Mouse (Mus musculus) hindbrain, postnatal 0 days (tissue): ENCODE measurements around the gene Ccdc102a. TPM values are rescaled to one million over a fixed set of nuclear protein-coding genes. Genes with fewer than 3 reads are reported as not detected.

Experiments
- ATAC-seq: fragments of 200-750 bp; cut with Nextera tagmentation; 2 replicates; pipeline ENCODE4 v1.8.0; 2017; ENCODE audit warnings: mild to moderate bottlenecking, moderate TSS enrichment, moderate library complexity
- DNase-seq: peaks from one replicate; pipeline ENCODE4 v3.0.0-alpha.2; 2015; ENCODE audit warnings: low spot score
- H3K27ac ChIP-seq: fragments of 300-500 bp; sonication (generic); 2 replicates; pipeline ENCODE4 v1.5.1; 2014; ENCODE audit warnings: mild to moderate bottlenecking
- H3K27me3 ChIP-seq: fragments of 300-500 bp; sonication (generic); 2 replicates; pipeline ENCODE4 v1.6.1; 2014; ENCODE audit warnings: low read length, mixed read lengths; ENCODE audit not compliant: insufficient read depth
- H3K36me3 ChIP-seq: fragments of 300-500 bp; sonication (generic); 2 replicates; pipeline ENCODE4 v1.6.1; 2014; ENCODE audit warnings: low read length, mixed read lengths; ENCODE audit not compliant: insufficient read depth
- H3K4me1 ChIP-seq: fragments of 300-500 bp; sonication (generic); 2 replicates; pipeline ENCODE4 v1.6.1; 2014; ENCODE audit warnings: antibody characterized with exemption, low read length, mixed read lengths; ENCODE audit not compliant: insufficient read depth
- H3K4me2 ChIP-seq: fragments of 300-500 bp; sonication (generic); 2 replicates; pipeline ENCODE4 v1.6.1; 2014; ENCODE audit warnings: low read depth, mild to moderate bottlenecking, low read length, moderate library complexity, mixed read lengths
- H3K4me3 ChIP-seq: fragments of 300-500 bp; sonication (generic); 2 replicates; pipeline ENCODE4 v1.5.1; 2014; ENCODE audit warnings: low read length
- H3K9ac ChIP-seq: fragments of 300-500 bp; sonication (generic); replicated peaks from 2 replicates; pipeline ENCODE4 v1.6.1; 2014; ENCODE audit warnings: mild to moderate bottlenecking, low read length, moderate library complexity, mixed read lengths
- H3K9me3 ChIP-seq: fragments of 300-500 bp; sonication (generic); 2 replicates; pipeline ENCODE4 v1.6.1; 2016; ENCODE audit warnings: low read length, mixed read lengths
- CTCF ChIP-seq: IDR thresholded peaks from 2 replicates; pipeline ENCODE4 v1.5.1; 2016; ENCODE audit warnings: antibody characterized with exemption, control low read depth, low read depth
- WGBS: fragments of 180-500 bp; shearing (Covaris S2); extraction: QIAGEN DNeasy Blood & Tissue Kit; methylation state at CpG from one replicate; pipeline ENCODE4 v1.1.7; 2014; 5-methylcytosine and 5-hydroxymethylcytosine counted together
- polyA plus RNA-seq: library from polyadenylated mRNA; unstranded; fragments of >200 nt; fragmentation: Nextera tagmentation; extraction: Ambion mirVana; gene quantifications from 2 replicates; pipeline ENCODE4 v1.2.1, GENCODE M21; 2015
- total RNA-seq: library from RNA; depleted of rRNA; stranded (reverse); fragments of >200 nt; gene quantifications from 2 replicates; pipeline ENCODE4 v1.2.3, GENCODE M21; 2014

Gene Ccdc102a
- total and polyA plus RNA-seq, 2 experiments from 2014 or later: 5.5 to 7.8 TPM

- no peaks in the 10 kb centered on the region for H3K27me3 ChIP-seq
- no peak for TF ChIP-seq CTCF
- no peak within 1 kb of the TSS for H3K4me2 ChIP-seq
- DNase-seq (no peak), ATAC-seq (no peak)
- no peak within 1 kb of the TSS for H3K27ac ChIP-seq
- 46% methylated on average over 5 of the region's 8 CpGs for WGBS
- H3K9me3 ChIP-seq: no peaks in the 10 kb centered on the region
- H3K36me3 ChIP-seq: no peaks in the 10 kb centered on the region
- H3K9ac ChIP-seq: no peak within 1 kb of the TSS
- H3K4me1 ChIP-seq: no peaks in the 10 kb centered on the region
- H3K4me3 ChIP-seq: no peak within 1 kb of the TSS
Observed at GRCm38 (mm10) chr8:94923405-94923804, 5.5 kb upstream of the Ccdc102a start, which contains the start of gene Adgrg5. Adgrg5 (plus strand) TSS chr8:94923694.

- Histone ChIP-seq H3K4me2 (no peak overlapping the region), H3K27me3 (no peaks in the 10 kb centered on the region), H3K4me3 (no peak overlapping the region), H3K4me1 (peaks cover 6% of the 10 kb centered on the region), H3K9ac (no peak overlapping the region), H3K27ac (no peak overlapping the region), H3K36me3 (no peaks in the 10 kb centered on the region), H3K9me3 (no peaks in the 10 kb centered on the region)
- TF ChIP-seq CTCF: no peak
- ATAC-seq (no peak), DNase-seq (no peak)
- WGBS: 20% methylated on average over 8 of the region's 8 CpGs
Observed at GRCm38 (mm10) chr8:94922602-94923001, 4.7 kb upstream of the Ccdc102a start.

- Histone ChIP-seq H3K4me1 (peaks cover 7% of the 10 kb centered on the region), H3K27ac (no peak overlapping the region), H3K4me3 (no peak overlapping the region), H3K4me2 (no peak overlapping the region), H3K9ac (no peak overlapping the region), H3K9me3 (no peaks in the 10 kb centered on the region), H3K27me3 (peaks cover 2% of the 10 kb centered on the region; the same call in 1 of the 2 replicates), H3K36me3 (no peaks in the 10 kb centered on the region)
- 70% methylated on average over 6 of the region's 6 CpGs for WGBS
- ATAC-seq (no peak), DNase-seq (no peak)
- no peak for TF ChIP-seq CTCF
Observed at GRCm38 (mm10) chr8:94922176-94922575, 4.3 kb upstream of the Ccdc102a start.

GRCm38 (mm10) chr8:94919256-94919655, 1.4 kb upstream of the Ccdc102a start:
- ATAC-seq: no peak
- H3K4me3 ChIP-seq: no peak overlapping the region
- no peaks in the 10 kb centered on the region for H3K36me3 ChIP-seq
- TF ChIP-seq CTCF: no peak
- no peak overlapping the region for H3K9ac ChIP-seq
- no peaks in the 10 kb centered on the region for H3K9me3 ChIP-seq
- H3K4me1 ChIP-seq: peaks cover 21% of the 10 kb centered on the region
- DNase-seq: no peak
- no peak overlapping the region for H3K4me2 ChIP-seq
- peaks cover 9% of the 10 kb centered on the region; the same call in 1 of the 2 replicates for H3K27me3 ChIP-seq
- H3K27ac ChIP-seq: no peak overlapping the region

DNA sequence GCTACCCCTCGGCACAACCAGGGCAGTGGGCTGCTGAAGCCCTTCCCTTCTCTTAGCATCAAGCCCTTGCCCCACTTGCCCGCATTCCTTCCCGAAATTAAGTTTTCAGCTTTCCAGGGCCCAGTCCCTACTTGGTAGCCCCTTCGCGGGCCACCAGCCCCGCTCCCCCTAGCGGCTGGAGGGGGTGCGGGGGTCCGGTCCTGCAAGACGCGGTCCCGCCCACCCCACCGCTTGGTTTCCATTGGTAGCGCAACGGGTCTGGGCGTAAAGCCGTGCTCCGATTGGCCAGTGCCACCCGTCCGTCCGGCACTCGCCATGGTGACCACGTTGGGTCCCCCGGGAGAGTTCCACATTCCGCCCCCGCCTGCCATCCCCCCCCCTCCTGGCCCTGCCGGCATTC, 546 bp downstream of the Ccdc102a start:
- DNase-seq (peak; percentile 95), ATAC-seq (peak; percentile 95)
- no peaks in the 10 kb centered on the region for H3K36me3 ChIP-seq
- 0% methylated on average over 27 of the region's 27 CpGs for WGBS
- H3K9ac ChIP-seq: peak overlapping the region; percentile 61
- H3K27ac ChIP-seq: peak overlapping the region; percentile 58
- peak overlapping the region; percentile 69 for H3K4me2 ChIP-seq
- H3K4me3 ChIP-seq: peak overlapping the region; percentile 58
- H3K4me1 ChIP-seq: peaks cover 21% of the 10 kb centered on the region
- peak; percentile 80 for TF ChIP-seq CTCF
- H3K9me3 ChIP-seq: no peaks in the 10 kb centered on the region
- peaks cover 13% of the 10 kb centered on the region; the same call in 1 of the 2 replicates for H3K27me3 ChIP-seq

DNA sequence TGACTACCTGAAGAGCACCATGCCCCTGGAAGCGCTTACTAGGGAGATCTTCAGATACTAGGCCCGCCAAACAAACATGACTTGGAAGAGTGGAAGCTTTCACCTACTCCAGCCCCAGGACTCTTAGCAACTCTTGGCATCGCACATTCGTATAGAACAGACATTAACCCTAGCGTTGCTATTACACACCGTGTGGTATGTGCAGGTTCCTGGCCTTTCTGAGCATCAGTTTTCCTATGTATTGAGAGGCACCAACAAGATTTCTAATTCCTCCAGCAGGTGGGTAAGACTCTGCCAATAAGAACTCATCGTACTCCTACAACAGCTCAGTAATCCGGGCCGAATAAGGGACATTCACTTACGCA, 956 bp downstream of the Ccdc102a start:
- Histone ChIP-seq H3K4me1 (peaks cover 21% of the 10 kb centered on the region), H3K36me3 (no peaks in the 10 kb centered on the region), H3K9me3 (no peaks in the 10 kb centered on the region), H3K4me3 (peak overlapping the region; percentile 58), H3K27ac (peak overlapping the region; percentile 26; the same call in 1 of the 2 replicates), H3K4me2 (peak overlapping the region; percentile 69), H3K27me3 (peaks cover 13% of the 10 kb centered on the region; the same call in 1 of the 2 replicates), H3K9ac (peak overlapping the region; percentile 61)
- WGBS: 16% methylated on average over 10 of the region's 10 CpGs
- DNase-seq (peak; percentile 13), ATAC-seq (no peak)
- no peak for TF ChIP-seq CTCF

DNA sequence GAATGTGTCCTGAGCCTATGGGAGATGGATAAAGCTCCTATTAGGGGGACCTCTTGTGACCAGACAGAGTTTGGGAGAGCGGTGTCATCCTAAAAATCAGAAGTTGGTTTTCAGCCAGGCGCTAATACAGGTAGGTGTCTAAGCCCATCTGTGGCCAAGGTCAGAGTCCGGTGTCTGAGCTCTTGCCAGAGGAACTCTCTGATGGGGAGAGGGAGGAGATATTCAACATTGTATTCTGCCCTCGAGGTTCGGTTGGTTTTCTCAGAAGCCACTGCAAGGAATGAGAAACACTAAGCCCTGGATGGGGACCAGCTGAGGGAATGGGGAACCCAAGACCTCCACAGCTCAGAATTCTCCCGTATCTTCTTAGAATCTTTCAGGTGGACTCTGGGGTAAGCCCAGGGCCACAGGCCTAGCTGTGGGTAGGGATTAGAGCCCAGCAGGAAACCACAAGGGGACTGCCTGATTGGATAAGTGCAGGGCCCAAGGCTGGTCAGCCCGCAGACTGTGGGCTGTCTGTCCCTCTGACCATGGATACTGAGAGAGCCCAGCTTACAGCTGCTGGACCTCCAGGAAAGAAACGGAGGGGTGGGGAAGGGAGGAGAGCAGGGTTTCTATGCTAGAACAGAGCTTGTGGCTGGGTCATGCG, 1.5 kb downstream of the Ccdc102a start:
- ATAC-seq: no peak
- Histone ChIP-seq H3K27ac (peak overlapping the region; percentile 26; the same call in 1 of the 2 replicates), H3K9me3 (no peaks in the 10 kb centered on the region), H3K4me3 (peak overlapping the region; percentile 58; the same call in 1 of the 2 replicates), H3K27me3 (peaks cover 13% of the 10 kb centered on the region; the same call in 1 of the 2 replicates), H3K4me1 (peaks cover 21% of the 10 kb centered on the region), H3K36me3 (no peaks in the 10 kb centered on the region), H3K4me2 (peak overlapping the region; percentile 69), H3K9ac (no peak overlapping the region)
- no peak for DNase-seq
- 59% methylated on average over 9 of the region's 9 CpGs for WGBS
- no peak for TF ChIP-seq CTCF
